Mouse (Mus musculus) thymus, adult 2 months (tissue): ENCODE results near the gene Pa2g4.

ENCODE experiments used
- CTCF ChIP-seq: fragments of 200-500 bp; IDR thresholded peaks from 2 replicates; pipeline ENCODE4 v1.5.1; 2012; ENCODE audit warnings: mild to moderate bottlenecking, control low read depth, low read length, moderate library complexity, borderline replicate concordance; ENCODE audit not compliant: control insufficient read depth, poor library complexity, insufficient read depth; ENCODE audit errors: extremely low read depth
- POLR2A ChIP-seq: fragments of 200-500 bp; IDR thresholded peaks from 2 replicates; pipeline ENCODE4 v1.6.1; 2012; ENCODE audit warnings: mild to moderate bottlenecking, low read length, control low read depth, moderate library complexity; ENCODE audit not compliant: control insufficient read depth, poor library complexity, insufficient read depth; ENCODE audit errors: extremely low read depth

DNA sequence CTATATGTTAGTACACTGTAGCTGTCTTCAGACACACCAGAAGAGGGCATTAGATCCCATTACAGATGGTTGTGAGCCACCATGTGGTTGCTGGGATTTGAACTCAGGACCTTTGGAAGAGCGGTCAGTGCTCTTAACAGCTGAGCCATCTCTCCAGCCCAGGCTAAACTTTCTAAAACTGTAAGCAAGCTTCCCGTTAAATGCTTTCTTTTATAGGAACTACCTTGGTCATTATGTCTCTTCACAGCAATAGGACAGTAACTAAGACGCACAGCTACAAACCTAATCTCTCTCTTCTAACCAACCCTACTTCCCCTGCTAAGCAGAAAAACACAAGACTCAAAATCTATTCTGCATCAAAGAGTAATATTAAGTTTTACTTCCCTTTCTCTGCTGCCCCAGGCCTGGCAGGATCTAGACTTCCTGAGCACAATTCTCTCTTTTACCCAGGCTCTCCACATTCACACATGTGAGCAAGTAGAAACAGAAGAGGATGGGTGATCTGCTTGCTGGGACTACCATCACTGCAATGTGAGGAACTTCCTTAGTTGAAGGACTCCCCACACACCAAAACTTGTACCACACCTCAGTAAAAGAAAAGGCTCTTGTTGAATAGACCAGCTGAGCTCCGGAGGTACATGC is 30.0 kb downstream of the Pa2g4 start:
- TF ChIP-seq POLR2A (no peak), CTCF (no peak)
